Mouse (Mus musculus): ENCODE results near the gene Tmem52b.

DNA sequence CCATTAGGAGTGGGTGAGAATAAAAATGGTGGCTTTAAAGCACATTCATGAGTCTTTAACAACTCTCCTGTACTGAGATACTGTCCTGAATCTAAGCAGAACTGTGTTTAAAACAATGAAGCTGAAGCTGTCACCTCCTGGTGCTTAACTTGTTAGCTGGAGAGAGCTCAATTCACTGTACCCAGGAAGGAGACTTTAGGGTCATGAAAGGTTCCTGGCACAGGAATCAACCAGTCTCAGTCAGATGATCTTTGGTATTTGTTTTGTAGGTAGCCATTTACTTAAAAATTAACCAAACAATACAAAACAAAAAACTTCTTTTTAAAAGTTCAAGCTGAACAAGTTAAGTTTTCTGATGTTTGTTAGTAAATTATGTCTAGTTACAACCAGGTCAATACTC is 17.9 kb downstream of the Tmem52b start:
- TF ChIP-seq POLR2A (IDR thresholded peaks at IDR 0.05; ENCODE audit: borderline replicate concordance, extremely low read depth, insufficient read depth, insufficient read length, poor library complexity, severe bottlenecking) (no peak), CTCF (IDR thresholded peaks at IDR 0.05; ENCODE audit: borderline replicate concordance, extremely low read depth, insufficient read depth, insufficient read length) (no peak)
